Mouse (Mus musculus) limb, embryonic 15.5 days (tissue): ENCODE results near the gene Gfra4. TPM values are rescaled to one million over a fixed set of nuclear protein-coding genes. Genes with fewer than 3 reads are reported as not detected.
A peak's percentile ranks its signal among the peaks of the same experiment; 100 is the strongest.

Source experiments
- ATAC-seq: fragments of 200-750 bp; cut with Nextera tagmentation; 2 replicates; pipeline ENCODE4 v1.8.0; 2017; ENCODE audit warnings: low read depth, moderate TSS enrichment; ENCODE audit not compliant: insufficient number of reproducible peaks, low FRiP score, low TSS enrichment
- H3K27ac ChIP-seq: fragments of 300-500 bp; sonication (generic); 2 replicates; pipeline ENCODE4 v1.5.1; 2015; ENCODE audit warnings: moderate library complexity, mild to moderate bottlenecking, inconsistent platforms
- H3K27me3 ChIP-seq: fragments of 300-500 bp; sonication (generic); 2 replicates; pipeline ENCODE4 v1.6.1; 2015; ENCODE audit warnings: inconsistent platforms
- H3K36me3 ChIP-seq: fragments of 300-500 bp; sonication (generic); 2 replicates; pipeline ENCODE4 v1.6.1; 2015; ENCODE audit warnings: inconsistent platforms
- H3K4me1 ChIP-seq: fragments of 300-500 bp; sonication (generic); 2 replicates; pipeline ENCODE4 v1.6.1; 2015; ENCODE audit warnings: inconsistent platforms
- H3K4me2 ChIP-seq: fragments of 300-500 bp; sonication (generic); 2 replicates; pipeline ENCODE4 v1.6.1; 2015; ENCODE audit warnings: mild to moderate bottlenecking, inconsistent platforms
- H3K4me3 ChIP-seq: fragments of 300-500 bp; sonication (generic); 2 replicates; pipeline ENCODE4 v1.5.1; 2015; ENCODE audit warnings: mild to moderate bottlenecking, inconsistent platforms
- H3K9ac ChIP-seq: fragments of 300-500 bp; sonication (generic); 2 replicates; pipeline ENCODE4 v1.6.1; 2015; ENCODE audit warnings: inconsistent platforms
- H3K9me3 ChIP-seq: fragments of 300-500 bp; sonication (generic); 2 replicates; pipeline ENCODE4 v1.6.1; 2016; ENCODE audit warnings: inconsistent platforms
- WGBS: fragments of 180-500 bp; shearing (Covaris S2); methylation state at CpG from one replicate; pipeline ENCODE4 v1.1.7; 2015; 5-methylcytosine and 5-hydroxymethylcytosine counted together
- polyA plus RNA-seq: library from polyadenylated mRNA; unstranded; fragments of >200 nt; fragmentation: Nextera tagmentation; extraction: Ambion mirVana; gene quantifications from 2 replicates; pipeline ENCODE4 v1.2.1, GENCODE M21; 2015

The Gfra4 gene
- polyA plus RNA-seq: 29.5 and 31.8 TPM in 2 replicates

DNA sequence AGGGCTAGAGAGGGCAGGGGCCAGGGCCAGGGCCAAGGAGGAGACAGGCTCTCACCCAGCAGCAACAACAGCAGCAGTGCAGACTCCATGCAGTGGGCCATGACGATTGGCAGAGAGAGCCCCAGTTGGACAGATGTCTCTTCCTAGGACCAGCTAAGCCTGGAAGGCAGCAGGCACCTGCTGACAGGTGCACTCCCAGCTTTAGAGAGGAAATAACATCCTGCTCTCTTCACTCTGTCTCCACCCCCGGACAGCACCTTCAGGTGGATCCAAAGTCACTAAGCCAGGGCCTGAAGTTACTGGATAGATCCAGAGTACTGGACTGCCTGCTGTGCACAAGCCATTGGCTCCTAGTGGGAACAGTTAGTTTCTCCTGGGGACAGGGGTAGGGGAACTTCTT is at the start of gene Gfra4:
Gfra4 (minus strand) TSS at position 101 of the 400 bp plus-strand sequence.
- peaks cover 34% of the 10 kb centered on the region for H3K4me1 ChIP-seq
- no peak within 1 kb of the TSS for H3K9ac ChIP-seq
- no peak for ATAC-seq
- no peaks in the 10 kb centered on the region for H3K36me3 ChIP-seq
- H3K9me3 ChIP-seq: no peaks in the 10 kb centered on the region
- no peak within 1 kb of the TSS for H3K27ac ChIP-seq
- 66% methylated on average over 2 of the region's 2 CpGs for WGBS
- peaks cover 43% of the 10 kb centered on the region for H3K27me3 ChIP-seq
- H3K4me2 ChIP-seq: peak within 1 kb of the TSS; percentile 97
- H3K4me3 ChIP-seq: peak within 1 kb of the TSS; percentile 63

DNA sequence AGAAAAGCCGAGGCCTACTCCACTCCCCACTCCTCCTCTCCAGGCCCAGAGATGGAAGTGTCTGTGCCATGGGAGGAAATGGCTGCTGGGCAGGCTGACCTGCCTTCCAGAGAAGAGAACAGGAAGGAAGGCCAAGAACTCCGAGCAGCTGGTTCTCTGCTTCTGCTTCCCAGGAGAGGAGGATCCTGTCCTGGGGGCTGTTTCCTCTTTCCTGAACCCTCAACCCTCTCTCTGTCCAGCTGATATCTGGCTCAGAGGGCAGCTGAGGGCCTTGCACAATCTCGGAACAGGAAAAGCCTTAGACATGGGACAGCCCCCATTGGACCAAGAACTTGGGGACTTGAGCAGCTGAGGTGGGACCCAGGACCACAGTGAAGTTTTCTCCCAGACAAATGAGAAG is 48.0 kb upstream of the Gfra4 start:
- ATAC-seq: no peak
- Histone ChIP-seq H3K9me3 (no peaks in the 10 kb centered on the region), H3K27ac (no peak overlapping the region), H3K4me3 (no peak overlapping the region), H3K4me2 (no peak overlapping the region), H3K9ac (no peak overlapping the region), H3K27me3 (no peaks in the 10 kb centered on the region), H3K36me3 (no peaks in the 10 kb centered on the region), H3K4me1 (peaks cover 5% of the 10 kb centered on the region; the same call in 1 of the 2 replicates)
- 69% methylated on average over 3 of the region's 3 CpGs for WGBS

DNA sequence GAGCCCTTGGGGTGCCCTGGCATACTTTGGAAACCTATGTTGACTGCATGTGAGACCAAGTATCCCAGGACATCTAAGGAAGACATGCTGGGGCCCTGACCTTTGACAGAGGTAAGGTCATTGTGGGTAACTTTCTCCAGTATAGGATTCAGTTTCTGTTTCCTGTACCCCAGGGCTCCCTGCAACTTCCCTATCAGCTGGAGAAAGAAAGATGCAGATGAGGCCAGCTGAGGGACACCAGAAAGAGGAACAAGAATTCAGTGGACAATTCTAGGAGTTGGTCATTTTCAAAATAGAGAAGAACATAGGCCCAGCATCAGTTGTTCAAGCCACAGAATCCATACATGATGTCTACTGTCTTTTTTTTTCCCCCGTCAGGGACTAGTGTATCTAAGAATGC is 46.7 kb upstream of the Gfra4 start:
- Histone ChIP-seq H3K27ac (no peak overlapping the region), H3K4me3 (no peak overlapping the region), H3K9ac (no peak overlapping the region), H3K4me2 (no peak overlapping the region), H3K27me3 (no peaks in the 10 kb centered on the region), H3K4me1 (0 out of 2 replicates have a peak, but pooled peaks cover 3% of the 10 kb centered on the region), H3K36me3 (no peaks in the 10 kb centered on the region), H3K9me3 (no peaks in the 10 kb centered on the region)
- WGBS: 73% methylated on average over 1 of the region's 1 CpGs
- no peak for ATAC-seq

DNA sequence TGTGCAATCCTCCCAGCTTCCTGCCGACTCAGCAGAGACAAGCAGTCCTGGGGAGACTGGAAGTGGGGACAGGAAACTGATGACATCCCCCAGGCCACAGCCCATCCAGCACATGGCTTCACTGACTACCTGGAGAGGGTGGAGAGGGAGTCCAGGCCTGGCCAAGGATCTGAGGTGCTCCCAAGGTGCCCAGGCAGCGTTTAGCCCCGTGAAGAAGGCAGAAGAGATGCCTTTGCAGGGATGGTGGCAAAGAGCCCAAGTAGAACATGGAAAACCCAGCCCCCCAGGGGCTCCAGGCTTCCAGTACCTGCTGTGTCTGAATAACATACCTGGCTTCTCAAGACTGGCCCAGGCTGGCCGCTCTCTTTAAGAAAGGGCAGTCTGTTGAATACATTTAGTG is 45.7 kb upstream of the Gfra4 start:
- no peak overlapping the region for H3K27ac ChIP-seq
- WGBS: 70% methylated on average over 4 of the region's 4 CpGs
- no peak for ATAC-seq

DNA sequence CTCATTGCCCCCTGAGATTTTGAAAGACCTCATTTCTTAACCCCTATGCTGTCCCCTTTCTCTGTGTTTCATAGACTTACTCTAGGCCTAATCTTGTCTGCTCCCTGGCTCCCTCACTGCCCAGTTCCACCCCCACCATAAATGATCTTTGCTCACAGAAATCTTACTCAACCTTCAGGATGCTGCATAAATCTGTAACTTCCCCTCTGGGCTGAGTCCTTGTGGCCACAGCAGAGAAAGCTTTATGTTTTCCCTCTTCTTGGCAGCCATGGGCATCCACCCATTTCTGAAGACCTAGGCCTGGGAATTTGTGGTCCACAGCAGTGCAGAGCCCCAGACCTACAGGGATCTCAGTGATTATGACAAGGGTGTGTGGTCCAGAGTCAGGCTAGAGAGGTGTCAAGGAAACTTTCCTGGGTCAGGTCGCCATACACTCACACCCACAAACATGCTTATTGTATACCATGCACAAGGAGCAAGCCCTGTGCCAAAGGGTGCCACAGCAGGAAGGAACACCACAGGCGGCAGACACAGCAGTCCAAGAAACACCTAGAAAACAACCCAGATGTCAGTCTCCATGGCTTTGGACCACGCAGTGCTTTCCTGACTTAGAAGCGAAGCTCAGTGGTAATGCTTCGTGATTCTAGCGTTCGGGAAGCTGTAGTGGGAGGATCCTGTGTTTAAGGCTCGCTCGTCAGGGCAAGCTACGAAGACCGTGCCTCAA is 43.9 kb upstream of the Gfra4 start, which contains the start of gene Siglec1:
Siglec1 (minus strand) TSS at position 99 of the 724 bp plus-strand sequence.
- H3K27me3 ChIP-seq: no peaks in the 10 kb centered on the region
- ATAC-seq: no peak
- 80% methylated on average over 11 of the region's 11 CpGs for WGBS
- no peak within 1 kb of the TSS for H3K9ac ChIP-seq
- H3K4me2 ChIP-seq: no peak within 1 kb of the TSS
- H3K9me3 ChIP-seq: no peaks in the 10 kb centered on the region
- 0 out of 2 replicates have a peak, but pooled peaks cover 3% of the 10 kb centered on the region for H3K4me1 ChIP-seq
- H3K27ac ChIP-seq: no peak within 1 kb of the TSS
- no peaks in the 10 kb centered on the region for H3K36me3 ChIP-seq
- H3K4me3 ChIP-seq: no peak within 1 kb of the TSS

More for the DNA sequence above, 45.7 kb upstream of the Gfra4 start:
- Histone ChIP-seq H3K27me3 (no peaks in the 10 kb centered on the region), H3K4me3 (no peak overlapping the region), H3K36me3 (no peaks in the 10 kb centered on the region), H3K4me1 (0 out of 2 replicates have a peak, but pooled peaks cover 3% of the 10 kb centered on the region), H3K9me3 (no peaks in the 10 kb centered on the region), H3K9ac (no peak overlapping the region), H3K4me2 (no peak overlapping the region)

DNA sequence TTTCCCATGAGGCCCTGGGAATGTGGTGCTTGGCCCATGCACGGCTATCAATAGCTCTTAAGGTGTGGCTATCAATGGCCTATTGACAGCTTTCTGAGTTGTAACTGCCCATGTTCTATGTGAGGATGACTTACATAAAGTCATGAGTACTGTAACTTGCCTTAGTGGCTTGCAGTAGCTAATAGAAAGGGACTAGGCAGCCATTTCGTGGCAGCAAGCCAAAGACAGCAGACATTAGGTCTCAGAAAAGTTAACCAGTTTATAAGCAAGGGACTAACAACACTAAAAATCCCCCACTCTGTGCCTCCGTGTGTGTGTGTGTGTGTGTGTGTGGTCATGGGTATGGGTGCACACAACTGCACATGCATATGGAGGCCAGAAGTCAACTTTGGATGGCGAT is 41.3 kb upstream of the Gfra4 start:
- Histone ChIP-seq H3K27me3 (no peaks in the 10 kb centered on the region), H3K9ac (no peak overlapping the region), H3K4me2 (no peak overlapping the region), H3K4me1 (0 out of 2 replicates have a peak, but pooled peaks cover 3% of the 10 kb centered on the region), H3K4me3 (no peak overlapping the region), H3K27ac (no peak overlapping the region), H3K36me3 (no peaks in the 10 kb centered on the region), H3K9me3 (no peaks in the 10 kb centered on the region)
- no peak for ATAC-seq
- WGBS: 78% methylated on average over 4 of the region's 4 CpGs

DNA sequence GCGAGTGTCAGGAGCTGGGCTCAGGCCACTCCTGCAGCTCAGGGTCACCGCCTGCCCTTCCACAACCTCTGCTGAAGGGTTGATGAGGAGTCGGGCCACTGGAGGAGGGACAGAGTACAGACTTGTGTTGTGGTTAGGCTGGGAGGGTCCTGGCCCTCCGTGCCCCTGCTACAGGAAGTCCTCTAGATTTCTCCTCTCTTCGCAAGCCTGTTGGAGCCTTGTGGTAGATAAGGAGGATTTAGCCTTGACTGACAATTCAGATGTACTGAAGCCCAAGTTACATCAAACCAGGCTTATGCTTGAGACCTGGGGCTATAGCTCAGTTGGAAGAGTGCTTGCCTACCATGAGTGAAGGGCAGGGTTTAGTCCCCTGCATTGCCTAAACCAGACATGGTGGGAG is 37.6 kb upstream of the Gfra4 start:
- Histone ChIP-seq H3K27me3 (no peaks in the 10 kb centered on the region), H3K27ac (no peak overlapping the region), H3K9me3 (no peaks in the 10 kb centered on the region), H3K4me1 (0 out of 2 replicates have a peak, but pooled peaks cover 3% of the 10 kb centered on the region), H3K9ac (no peak overlapping the region), H3K36me3 (no peaks in the 10 kb centered on the region), H3K4me3 (no peak overlapping the region), H3K4me2 (no peak overlapping the region)
- no peak for ATAC-seq
- WGBS: 80% methylated on average over 5 of the region's 5 CpGs

DNA sequence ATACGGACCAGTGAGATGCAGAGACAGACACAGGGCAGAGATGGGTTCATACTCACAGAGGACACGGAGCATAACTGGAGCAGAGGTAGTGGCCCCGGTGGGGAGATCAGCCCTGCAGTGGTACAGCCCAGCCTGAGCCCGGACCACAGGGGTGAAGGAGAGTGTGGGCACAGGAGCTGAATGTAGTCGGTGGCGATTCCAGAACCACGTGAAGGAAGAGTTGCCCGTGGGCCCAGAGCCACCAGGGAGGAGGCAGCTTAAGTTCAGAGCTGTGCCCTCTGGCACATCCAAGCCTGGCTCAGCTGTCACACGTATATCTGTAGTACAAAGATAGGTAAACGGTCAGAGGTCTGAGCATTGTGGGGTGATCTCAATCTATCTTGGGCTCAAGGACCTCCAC is 29.6 kb upstream of the Gfra4 start:
- ATAC-seq: no peak
- Histone ChIP-seq H3K4me1 (peaks cover 8% of the 10 kb centered on the region; the same call in 1 of the 2 replicates), H3K9me3 (no peaks in the 10 kb centered on the region), H3K9ac (no peak overlapping the region), H3K4me3 (no peak overlapping the region), H3K27me3 (no peaks in the 10 kb centered on the region; the same call in none of the 2 replicates), H3K36me3 (no peaks in the 10 kb centered on the region), H3K27ac (no peak overlapping the region), H3K4me2 (no peak overlapping the region)
- 85% methylated on average over 10 of the region's 10 CpGs for WGBS

DNA sequence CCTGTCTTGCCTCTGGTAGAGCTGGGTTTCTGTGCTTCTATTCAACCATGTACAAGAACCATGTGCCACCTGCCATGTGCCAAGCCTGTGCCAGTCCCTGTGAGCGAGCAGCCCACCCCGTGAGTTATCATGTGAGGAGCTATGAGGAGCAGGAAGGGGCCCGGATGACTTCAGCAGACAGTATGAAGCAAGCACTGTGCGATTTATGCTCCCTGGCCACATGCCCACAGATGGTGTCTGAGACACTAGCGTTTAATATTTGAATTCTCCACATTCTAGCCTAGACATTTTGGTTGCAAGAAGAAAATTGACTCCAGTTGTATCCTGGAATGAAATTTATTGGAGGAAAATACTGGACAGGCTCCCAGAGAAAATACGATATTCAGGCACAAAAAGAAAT is 24.6 kb upstream of the Gfra4 start:
- Histone ChIP-seq H3K36me3 (no peaks in the 10 kb centered on the region), H3K4me3 (no peak overlapping the region), H3K27me3 (peaks cover 19% of the 10 kb centered on the region), H3K9me3 (no peaks in the 10 kb centered on the region), H3K9ac (no peak overlapping the region), H3K4me1 (peaks cover 24% of the 10 kb centered on the region), H3K4me2 (no peak overlapping the region), H3K27ac (peak overlapping the region; percentile 76)
- ATAC-seq: no peak
- 42% methylated on average over 6 of the region's 6 CpGs for WGBS

DNA sequence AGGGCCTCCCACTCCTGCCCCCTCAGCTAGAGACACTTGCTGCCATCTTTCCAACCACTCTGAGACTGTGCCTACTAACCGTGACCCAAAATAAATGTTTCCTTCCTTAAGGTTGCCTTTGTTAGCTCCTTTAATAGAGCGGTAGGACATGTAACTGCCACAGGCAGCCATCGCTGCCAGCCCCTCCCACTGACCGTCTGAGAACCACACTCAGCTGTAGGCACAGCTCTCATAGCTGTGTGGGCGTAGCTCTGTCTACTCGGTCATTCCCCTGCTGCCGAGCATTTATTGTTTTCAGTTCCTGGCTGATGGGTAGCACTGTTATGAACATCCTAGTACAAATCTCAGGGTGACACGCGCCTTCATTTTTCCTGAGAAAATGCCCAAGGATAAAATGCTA is 23.5 kb upstream of the Gfra4 start:
- Histone ChIP-seq H3K4me1 (peaks cover 36% of the 10 kb centered on the region), H3K4me3 (no peak overlapping the region), H3K9ac (no peak overlapping the region), H3K27me3 (peaks cover 22% of the 10 kb centered on the region), H3K27ac (no peak overlapping the region), H3K4me2 (no peak overlapping the region), H3K9me3 (no peaks in the 10 kb centered on the region), H3K36me3 (no peaks in the 10 kb centered on the region)
- whole genome bisulfite sequencing: 59% methylated on average over 9 of the region's 9 CpGs
- no peak for ATAC-seq

DNA sequence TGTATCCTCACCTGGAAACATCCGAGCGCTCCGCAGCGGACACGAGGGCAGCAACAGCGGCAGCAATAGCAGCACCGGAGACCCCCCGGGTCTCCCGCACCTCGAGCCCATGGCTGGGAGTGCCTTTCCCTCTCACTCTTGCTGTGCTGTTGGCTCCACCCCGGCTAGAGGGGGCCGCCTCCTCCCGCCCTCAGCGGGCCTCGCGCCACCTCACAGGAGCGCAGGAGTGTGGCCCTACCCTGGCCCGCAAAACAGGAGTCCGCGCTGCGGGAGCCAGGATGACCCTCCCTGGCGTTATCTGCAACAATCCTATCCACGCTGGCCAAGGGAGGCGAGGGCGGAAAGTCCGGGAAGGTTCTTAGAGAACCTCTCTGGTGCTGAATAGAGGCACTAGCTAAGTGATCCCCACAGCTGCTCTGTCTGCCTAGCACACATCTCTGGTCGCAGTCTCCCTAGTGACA is 20.5 kb upstream of the Gfra4 start, which contains the start of gene Adam33:
Adam33 (minus strand) TSS at position 411 of the 461 bp plus-strand sequence.
- peaks cover 60% of the 10 kb centered on the region for H3K4me1 ChIP-seq
- peaks cover 22% of the 10 kb centered on the region; the same call in 1 of the 2 replicates for H3K27me3 ChIP-seq
- 2% methylated on average over 26 of the region's 27 CpGs for WGBS
- ATAC-seq: no peak
- peak within 1 kb of the TSS; percentile 38 for H3K4me3 ChIP-seq
- H3K4me2 ChIP-seq: peak within 1 kb of the TSS; percentile 67
- H3K9ac ChIP-seq: peak within 1 kb of the TSS; percentile 33; the same call in 1 of the 2 replicates
- H3K9me3 ChIP-seq: no peaks in the 10 kb centered on the region
- no peaks in the 10 kb centered on the region for H3K36me3 ChIP-seq
- peak within 1 kb of the TSS; percentile 87; the same call in 1 of the 2 replicates for H3K27ac ChIP-seq

DNA sequence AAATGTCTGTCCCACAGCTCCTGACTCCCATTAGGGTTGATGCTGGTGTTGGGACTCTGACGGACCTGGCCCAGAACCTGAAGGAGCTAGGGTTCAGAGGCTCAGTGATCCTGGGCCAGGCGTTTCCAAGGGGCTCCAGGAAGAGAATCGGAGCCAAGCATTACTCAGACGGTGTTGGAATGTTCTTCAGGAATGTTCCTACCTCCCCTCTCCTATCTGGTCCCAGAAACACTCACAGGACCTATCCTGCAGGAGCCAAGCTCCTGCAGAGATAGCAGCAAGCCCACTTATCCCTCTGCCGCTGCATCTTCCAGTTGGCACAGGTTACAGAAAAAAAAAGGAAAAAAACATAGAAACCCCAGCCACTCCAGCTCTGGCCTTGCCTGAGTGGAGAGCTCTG is 18.7 kb upstream of the Gfra4 start:
- 0 out of 2 replicates have a peak, but pooled peaks cover 3% of the 10 kb centered on the region for H3K36me3 ChIP-seq
- 48% methylated on average over 5 of the region's 5 CpGs for WGBS
- peaks cover 24% of the 10 kb centered on the region for H3K27me3 ChIP-seq
- peak overlapping the region; percentile 67 for H3K4me2 ChIP-seq
- no peak for ATAC-seq
- peaks cover 56% of the 10 kb centered on the region for H3K4me1 ChIP-seq
- peak overlapping the region; percentile 87 for H3K27ac ChIP-seq
- H3K4me3 ChIP-seq: peak overlapping the region; percentile 11; the same call in 1 of the 2 replicates
- no peaks in the 10 kb centered on the region for H3K9me3 ChIP-seq
- H3K9ac ChIP-seq: no peak overlapping the region
